Mouse (Mus musculus) ES-E14 (cell line): ENCODE measurements around the gene Gm5737. TPM values are rescaled to one million over a fixed set of nuclear protein-coding genes. Genes with fewer than 3 reads are reported as not detected.

Experiments used
- DNase-seq: peaks from one replicate; pipeline ENCODE4 v3.0.0-alpha.2; 2013; ENCODE audit warnings: low read depth, low spot score
- H3K27ac ChIP-seq: 2 replicates; pipeline ENCODE4 v1.5.1; 2012; ENCODE audit warnings: low read depth, mild to moderate bottlenecking, low read length, moderate library complexity, mixed read lengths; ENCODE audit not compliant: poor library complexity, insufficient read depth, severe bottlenecking
- H3K36me3 ChIP-seq: 2 replicates; pipeline ENCODE4 v1.6.1; 2012; ENCODE audit warnings: mild to moderate bottlenecking, low read length, moderate library complexity, mixed read lengths; ENCODE audit not compliant: control insufficient read depth, poor library complexity, insufficient read depth, severe bottlenecking
- H3K4me1 ChIP-seq, 2 experiments: fragments of 150-350 bp in 1 of 2; sonication (generic) in 1 of 2; 2 replicates each; pipeline ENCODE4 v1.6.1; 2012; ENCODE audit warnings: low read length in 2 of 2, mild to moderate bottlenecking in 1 of 2, mixed read lengths in 1 of 2; ENCODE audit not compliant: control insufficient read depth in 2 of 2, insufficient read depth in 2 of 2, poor library complexity in 1 of 2
- H3K4me3 ChIP-seq, 2 experiments: fragments of 150-350 bp in 1 of 2; sonication (generic) in 1 of 2; 2 replicates each; pipeline ENCODE4 v1.5.1; 2012; ENCODE audit warnings: low read length in 2 of 2, low read depth in 1 of 2, mild to moderate bottlenecking in 1 of 2, mixed read lengths in 1 of 2; ENCODE audit not compliant: insufficient read depth in 1 of 2, poor library complexity in 1 of 2, severe bottlenecking in 1 of 2
- H3K9ac ChIP-seq: 2 replicates; pipeline ENCODE4 v1.6.1; 2012; ENCODE audit warnings: low read depth, mild to moderate bottlenecking, low read length, mixed read lengths; ENCODE audit not compliant: poor library complexity, insufficient read depth, severe bottlenecking
- H3K9me3 ChIP-seq: fragments of 150-350 bp; sonication (generic); 2 replicates; pipeline ENCODE4 v1.6.1; 2012; ENCODE audit warnings: low read depth, mild to moderate bottlenecking, low read length; ENCODE audit not compliant: control insufficient read depth, insufficient read depth
- CHD2 ChIP-seq: IDR thresholded peaks from 2 replicates; pipeline ENCODE4 v1.6.1; 2014; ENCODE audit warnings: mild to moderate bottlenecking, low read depth, low read length, inconsistent platforms
- HCFC1 ChIP-seq: IDR thresholded peaks from 2 replicates; pipeline ENCODE4 v1.6.1; 2012; ENCODE audit warnings: low read length, inconsistent platforms, borderline replicate concordance; ENCODE audit not compliant: insufficient read depth
- MAFK ChIP-seq: IDR thresholded peaks from 2 replicates; pipeline ENCODE4 v1.6.1; 2014; ENCODE audit warnings: mild to moderate bottlenecking, low read depth, low read length, inconsistent platforms; ENCODE audit not compliant: insufficient read depth
- ZC3H11A ChIP-seq: IDR thresholded peaks from 2 replicates; pipeline ENCODE4 v1.6.1; 2012; ENCODE audit warnings: low read depth, mild to moderate bottlenecking, inconsistent platforms, low read length, borderline replicate concordance
- ZNF384 ChIP-seq: IDR thresholded peaks from 2 replicates; pipeline ENCODE4 v1.6.1; 2012; ENCODE audit warnings: low read depth, low read length, inconsistent platforms
- in situ Hi-C, 2 experiments: fragments of 600-800 bp; cut with MboI; formaldehyde crosslinking; loops; one replicate each; pipeline ENCODE4 v1.15.1; 2025; ENCODE audit warnings: low sequenced_read_pairs in 2 of 2, inconsistent platforms in 1 of 2; ENCODE audit not compliant: unreplicated experiment in 2 of 2
- total RNA-seq: library from RNA; depleted of rRNA; stranded (reverse); fragments of 300-350 nt; gene quantifications from 2 replicates; pipeline ENCODE4 v1.2.3, GENCODE M21; 2012

Gm5737 gene
- total RNA-seq, 1 experiment = not detected

GRCm38 (mm10) chr7:120838436-120839160 is 26.4 kb downstream of the Gm5737 start:
- Histone ChIP-seq H3K36me3 (no peaks in the 10 kb centered on the region), H3K9me3 (no peaks in the 10 kb centered on the region), H3K27ac (no peak overlapping the region), H3K9ac (no peak overlapping the region), H3K4me3 (no peak overlapping the region), H3K4me1 (no peaks in the 10 kb centered on the region)
- in situ Hi-C loops = no loop called here
- no peak for TF ChIP-seq HCFC1
- DNase-seq = no peak

GRCm38 (mm10) chr7:120839786-120840185 is 27.6 kb downstream of the Gm5737 start:
- no peak overlapping the region for H3K4me3 ChIP-seq
- in situ Hi-C loops = loop anchor here (5.0 to 10.0 kb wide), 2 partner anchors 73 to 75 kb away; partner anchors contain the start of gene Polr3e (in 1 of the 2)
- peaks cover 2 to 4% of the 10 kb centered on the region in 2 experiments; a peak in 2 of 4 replicates for H3K4me1 ChIP-seq
- no peak overlapping the region for H3K9ac ChIP-seq
- no peak overlapping the region for H3K27ac ChIP-seq
- H3K36me3 ChIP-seq = no peaks in the 10 kb centered on the region
- no peak for TF ChIP-seq CHD2
- no peak for TF ChIP-seq ZNF384
- TF ChIP-seq ZC3H11A = no peak
- no peak for TF ChIP-seq MAFK
- TF ChIP-seq HCFC1 = no peak
- no peak for DNase-seq
- no peaks in the 10 kb centered on the region for H3K9me3 ChIP-seq

- peaks cover 6 to 8% of the 10 kb centered on the region in 2 experiments; a peak in 3 of 4 replicates for H3K4me1 ChIP-seq
- DNase-seq = peak; percentile 68
- H3K9ac ChIP-seq = peak within 1 kb of the TSS; percentile 66
- H3K9me3 ChIP-seq = no peaks in the 10 kb centered on the region
- TF ChIP-seq ZC3H11A (no peak), MAFK (no peak), HCFC1 (no peak), ZNF384 (peak; percentile 70)
- no peak within 1 kb of the TSS for H3K27ac ChIP-seq
- H3K36me3 ChIP-seq = no peaks in the 10 kb centered on the region
- H3K4me3 ChIP-seq = peak within 1 kb of the TSS; percentile 74 to 79
- in situ Hi-C loops = loop anchor here (5.0 to 10.0 kb wide), 2 partner anchors 70 to 72 kb away; partner anchors contain the start of gene Polr3e (in 1 of the 2)
These were observed 30.3 kb downstream of the Gm5737 start, which contains the start of gene Eef2k for GRCm38 (mm10) chr7:120842345-120843036. Eef2k (plus strand) TSS chr7:120842831.

GRCm38 (mm10) chr7:120843037-120843621 is 31.0 kb downstream of the Gm5737 start:
- TF ChIP-seq ZNF384 (no peak), HCFC1 (no peak), CHD2 (no peak), MAFK (no peak), ZC3H11A (no peak)

More at GRCm38 (mm10) chr7:120843037-120843621, 31.0 kb downstream of the Gm5737 start:
- H3K4me1 ChIP-seq = peaks cover 6 to 8% of the 10 kb centered on the region in 2 experiments; a peak in 3 of 4 replicates
- H3K36me3 ChIP-seq = no peaks in the 10 kb centered on the region
- in situ Hi-C loops = loop anchor here (5.0 to 10.0 kb wide), 2 partner anchors 69 to 72 kb away; partner anchors contain the start of gene Polr3e (in 1 of the 2)
- H3K9me3 ChIP-seq = no peaks in the 10 kb centered on the region
- DNase-seq = no peak
- peak overlapping the region; percentile 66 for H3K9ac ChIP-seq
- H3K27ac ChIP-seq = no peak overlapping the region
- H3K4me3 ChIP-seq = peak overlapping the region; percentile 74 to 79
